Mouse (Mus musculus): ENCODE data around the gene Cpn1.

DNA sequence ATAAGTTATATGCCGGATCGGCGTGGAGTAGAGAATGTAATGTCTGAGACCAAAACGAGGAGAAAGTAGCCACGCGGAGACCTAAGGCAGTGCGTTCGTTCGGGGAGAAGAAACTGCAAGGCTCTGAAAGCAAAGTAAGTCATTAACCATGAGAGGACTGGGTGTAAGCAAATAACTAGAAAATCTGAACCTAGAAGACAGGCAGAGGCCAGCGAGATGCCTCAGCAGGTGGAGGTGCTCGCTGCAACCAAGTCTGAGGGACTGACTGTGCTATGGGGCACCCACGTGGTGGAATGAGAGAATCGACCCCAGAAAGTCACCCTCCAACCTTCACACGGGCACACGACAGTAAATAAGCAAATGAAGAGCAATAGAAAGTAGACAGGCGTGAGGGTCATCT is 43.3 kb downstream of the Cpn1 start:
- TF ChIP-seq CTCF (IDR thresholded peaks at IDR 0.05; ENCODE audit: borderline replicate concordance, extremely low read depth, insufficient read depth, insufficient read length), result no peak
- no peak for TF ChIP-seq POLR2A (IDR thresholded peaks at IDR 0.05; ENCODE audit: borderline replicate concordance, extremely low read depth, insufficient read depth, insufficient read length, poor library complexity, severe bottlenecking)
